Mouse (Mus musculus) 3T3-L1 (cell line): ENCODE measurements around the gene Ap1b1.

ENCODE experiments used
- DNase-seq: peaks from one replicate; pipeline ENCODE4 v3.0.0-alpha.2; 2015; ENCODE audit warnings: low read depth, low spot score

The Ap1b1 gene

GRCm38 (mm10) chr11:4984799-4985198 lies 1.8 kb upstream of the Ap1b1 start:
- DNase-seq = no peak

GRCm38 (mm10) chr11:4987487-4987852 lies 846 bp downstream of the Ap1b1 start:
- DNase-seq = no peak

- no peak for DNase-seq
Observed at GRCm38 (mm10) chr11:4989187-4989586, 2.6 kb downstream of the Ap1b1 start.

DNA sequence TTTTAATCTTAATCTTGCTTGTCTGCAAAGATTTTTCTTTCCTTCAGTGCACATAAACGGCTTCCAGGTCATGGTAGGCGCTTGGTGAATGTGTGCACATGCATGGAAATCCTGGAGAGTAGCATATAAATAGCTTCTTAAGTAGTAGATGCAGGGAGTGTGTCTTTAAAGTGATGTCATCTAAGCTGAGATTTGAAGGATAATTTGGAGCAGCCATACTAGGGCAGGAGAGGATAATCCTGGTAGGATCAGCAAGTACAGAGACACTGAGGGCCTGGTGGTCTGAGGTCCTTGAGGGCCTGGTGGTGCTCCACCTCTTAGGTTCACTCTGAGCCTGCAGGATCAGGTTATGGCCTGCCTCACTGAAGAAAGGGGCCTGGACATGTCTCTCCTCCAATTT lies 5.8 kb downstream of the Ap1b1 start:
- DNase-seq = no peak

GRCm38 (mm10) chr11:4995676-4996075 lies 9.1 kb downstream of the Ap1b1 start:
- DNase-seq = no peak

GRCm38 (mm10) chr11:4996621-4997199 lies 10.1 kb downstream of the Ap1b1 start:
- no peak for DNase-seq

DNA sequence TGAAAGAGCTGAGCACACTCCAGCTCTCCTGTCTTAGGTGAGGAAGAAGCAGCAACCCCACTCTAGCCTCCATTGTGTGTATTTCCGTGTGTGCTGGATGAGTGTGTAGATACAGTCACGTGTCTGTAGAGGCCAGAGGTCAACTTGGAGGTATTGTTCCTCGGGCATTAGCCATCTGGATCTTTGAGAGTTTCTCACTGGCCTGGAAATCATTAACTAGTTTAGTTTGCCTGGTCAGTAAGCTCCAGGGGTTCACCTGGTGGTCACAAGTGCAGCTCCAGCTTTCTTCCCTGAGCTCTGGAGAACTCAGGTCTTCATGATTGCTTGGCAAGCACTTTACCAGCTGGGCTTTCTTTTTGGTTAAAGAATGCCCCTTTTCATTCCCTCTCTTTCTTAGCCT lies 11.7 kb downstream of the Ap1b1 start:
- no peak for DNase-seq

GRCm38 (mm10) chr11:4998762-4999161 lies 12.1 kb downstream of the Ap1b1 start:
- DNase-seq = no peak

GRCm38 (mm10) chr11:5000241-5000640 lies 13.6 kb downstream of the Ap1b1 start:
- DNase-seq = no peak

GRCm38 (mm10) chr11:5002826-5003225 lies 16.2 kb downstream of the Ap1b1 start:
- no peak for DNase-seq

GRCm38 (mm10) chr11:5005528-5005927 lies 18.9 kb downstream of the Ap1b1 start:
- no peak for DNase-seq

GRCm38 (mm10) chr11:5007186-5007585 lies 20.6 kb downstream of the Ap1b1 start:
- DNase-seq = no peak

DNA sequence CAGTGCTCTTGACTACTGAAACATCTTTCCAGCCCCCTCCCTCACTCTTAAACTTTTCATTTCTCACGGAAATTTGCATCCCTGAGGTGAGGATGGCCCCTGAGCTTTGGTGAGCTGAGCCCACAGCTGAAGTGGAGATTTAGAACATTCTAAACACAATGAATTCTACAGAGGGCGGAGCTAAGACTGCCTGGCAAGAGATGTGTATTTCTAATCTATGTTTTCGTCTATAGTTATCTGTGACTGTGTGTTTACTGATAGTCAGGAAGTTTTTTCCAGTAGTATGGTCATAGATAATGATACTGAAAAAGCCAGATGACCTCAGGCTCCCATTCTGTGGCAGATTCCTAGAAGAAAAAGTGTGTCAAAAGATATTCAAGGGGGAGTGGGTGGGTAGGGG lies 22.2 kb downstream of the Ap1b1 start:
- DNase-seq = no peak

DNA sequence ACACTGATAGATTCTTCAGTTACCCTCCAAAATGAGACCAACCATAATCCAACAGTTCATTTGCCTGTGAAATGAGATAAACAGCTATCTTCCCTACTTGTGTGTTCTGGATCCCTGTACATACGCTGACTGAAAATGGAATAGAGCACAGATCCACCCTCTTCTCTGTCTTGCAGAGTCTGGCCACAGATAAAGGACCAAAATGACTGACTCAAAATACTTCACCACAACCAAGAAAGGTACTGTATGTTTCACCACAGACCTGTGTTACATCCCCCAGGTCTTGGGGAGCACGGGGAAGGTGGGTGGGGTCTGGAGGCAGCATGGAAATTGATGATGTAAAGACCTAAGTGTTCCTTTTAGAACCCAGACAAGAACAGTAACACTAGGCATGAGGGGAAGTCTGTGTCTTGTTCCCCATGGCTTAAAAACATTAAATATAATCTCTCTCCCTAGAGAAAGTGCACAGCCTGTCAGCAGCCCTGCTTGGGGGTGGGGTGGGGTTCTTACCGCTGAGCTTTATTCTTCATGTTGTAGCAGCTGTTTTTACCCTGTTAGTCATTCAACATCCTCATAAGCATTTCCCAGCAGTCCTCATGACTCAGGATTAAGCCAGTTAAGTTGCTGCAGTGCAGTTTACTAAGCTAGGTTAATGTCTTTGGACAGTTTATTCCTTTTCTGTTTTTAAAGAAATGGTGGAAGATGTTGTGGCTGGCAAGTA lies 22.9 kb downstream of the Ap1b1 start:
- DNase-seq = peak; percentile 81

DNA sequence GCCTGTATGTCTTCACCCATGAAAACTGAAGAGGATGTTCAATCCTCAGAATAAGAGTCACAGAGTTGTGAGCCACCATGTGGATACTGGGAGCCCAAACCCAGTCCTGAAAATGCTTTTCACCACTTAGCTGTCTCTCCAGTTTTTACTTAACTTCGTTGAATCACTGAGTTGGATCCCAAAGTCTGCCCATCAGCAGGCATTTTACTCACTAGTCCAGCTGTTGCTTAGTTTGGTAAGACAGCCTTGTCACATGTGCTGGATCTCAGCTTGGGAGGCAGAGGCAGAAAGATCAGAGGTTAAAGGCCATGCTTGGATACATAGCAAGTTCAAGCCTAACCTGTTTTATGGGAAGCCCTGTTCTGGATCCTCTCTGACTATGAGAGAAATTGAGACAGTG lies 23.6 kb downstream of the Ap1b1 start:
- no peak for DNase-seq

GRCm38 (mm10) chr11:5011480-5011879 lies 24.9 kb downstream of the Ap1b1 start:
- DNase-seq = no peak

GRCm38 (mm10) chr11:5012213-5012715 lies 25.6 kb downstream of the Ap1b1 start:
- DNase-seq = no peak

DNA sequence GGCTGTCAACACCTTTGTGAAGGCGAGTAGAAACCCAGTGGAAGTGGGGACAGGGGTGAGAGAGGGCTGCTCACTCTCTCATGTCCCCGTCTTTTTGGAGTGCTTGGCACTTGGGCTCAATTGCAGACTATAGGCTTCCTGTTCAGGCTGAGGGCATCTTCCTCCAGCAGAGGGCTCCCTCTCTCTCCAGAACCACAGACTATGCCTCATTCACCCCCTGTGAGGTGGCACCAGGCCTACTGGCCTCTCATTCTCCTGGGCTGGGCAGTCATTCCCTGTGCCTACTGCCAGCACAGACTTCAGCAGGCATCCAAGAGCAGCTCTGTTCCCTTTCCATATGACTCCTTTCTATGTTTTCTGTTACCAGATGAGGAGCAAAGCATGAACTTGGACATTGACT lies 29.1 kb downstream of the Ap1b1 start:
- DNase-seq = peak; percentile 82

DNA sequence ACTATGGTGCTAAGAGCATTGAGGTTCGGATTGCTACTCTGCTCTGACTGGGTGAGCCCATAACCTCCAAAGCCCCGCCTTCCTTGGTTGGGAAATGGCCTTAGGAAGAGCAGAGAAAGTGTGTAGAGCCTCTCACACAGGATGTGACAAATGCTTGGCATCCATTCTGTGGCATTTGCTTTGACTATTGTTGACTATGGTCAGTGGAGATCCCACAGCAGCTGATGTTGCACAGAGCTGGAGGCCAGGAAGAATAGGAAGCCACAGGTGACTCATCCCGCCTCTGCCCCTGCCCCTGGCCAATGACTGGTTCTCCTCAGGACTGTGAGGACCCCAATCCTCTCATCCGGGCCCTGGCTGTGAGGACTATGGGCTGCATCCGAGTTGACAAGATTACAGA lies 29.7 kb downstream of the Ap1b1 start:
- DNase-seq = peak; percentile 79

DNA sequence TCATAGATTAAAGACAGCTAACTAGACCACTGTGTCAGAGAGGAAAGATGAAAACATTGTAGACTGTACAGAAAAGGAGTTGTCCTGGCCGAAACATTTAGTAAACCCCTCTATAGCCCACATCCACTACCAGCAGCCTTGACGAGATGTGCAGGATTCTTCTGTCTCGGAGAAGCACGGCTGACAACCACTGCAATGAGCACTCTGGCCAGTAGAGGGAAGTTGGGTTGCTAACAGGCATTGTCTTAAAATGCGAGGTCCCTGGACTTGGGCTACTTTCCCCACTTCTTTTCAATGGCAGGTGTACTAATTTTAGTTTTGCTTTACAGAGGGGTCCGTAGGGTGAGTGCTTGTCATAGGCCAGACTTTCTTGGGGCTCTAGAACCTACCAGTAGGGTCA lies 30.9 kb downstream of the Ap1b1 start:
- peak; percentile 29 for DNase-seq

DNA sequence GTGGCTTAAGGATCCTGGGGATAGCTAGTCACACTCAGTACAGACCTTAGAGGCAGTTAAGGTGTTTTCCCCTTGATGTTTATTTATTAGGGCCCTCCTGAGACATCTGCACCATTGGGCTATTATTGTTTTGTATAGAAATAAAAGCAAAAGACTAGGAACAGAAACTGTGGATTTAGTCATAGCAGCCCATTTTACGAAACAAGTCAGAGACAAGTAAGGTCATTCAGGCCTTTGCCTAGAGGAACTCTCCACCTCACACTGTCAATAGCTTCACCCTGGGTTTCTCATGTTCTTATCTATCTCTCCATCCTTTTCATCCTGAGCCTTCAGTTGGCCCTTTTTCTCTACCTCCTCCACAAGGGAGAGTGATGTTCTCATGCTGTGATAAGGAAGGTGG lies 38.5 kb downstream of the Ap1b1 start:
- no peak for DNase-seq

GRCm38 (mm10) chr11:5028228-5028627 lies 41.6 kb downstream of the Ap1b1 start:
- no peak for DNase-seq

GRCm38 (mm10) chr11:5032706-5033105 lies 46.1 kb downstream of the Ap1b1 start:
- DNase-seq = no peak

DNA sequence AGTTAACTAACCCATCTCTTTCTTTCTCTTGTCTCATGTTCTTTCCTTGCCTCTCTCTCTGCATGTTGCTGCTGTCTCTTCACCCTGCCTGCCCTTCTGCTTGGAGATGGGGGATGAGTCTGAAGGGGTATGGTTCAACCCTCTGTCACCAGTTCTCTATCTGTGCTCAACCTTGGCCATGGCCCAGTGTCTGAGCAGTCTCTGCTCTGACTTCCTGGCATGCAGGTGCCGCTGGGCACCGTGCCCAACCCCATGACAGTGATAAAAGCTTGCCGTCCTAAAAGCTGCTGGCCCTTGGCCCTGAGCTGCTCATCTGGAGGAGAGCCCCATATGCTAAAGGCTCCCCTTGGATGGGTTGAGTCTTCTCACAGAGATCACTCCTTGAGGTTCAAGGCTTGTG lies 46.5 kb downstream of the Ap1b1 start:
- DNase-seq = no peak
